Mouse (Mus musculus) C2C12 (cell line): Measurements from ENCODE around the gene Mlana.

Source experiments
- CEBPB ChIP-seq: IDR thresholded peaks from one replicate; pipeline ENCODE4 v1.6.1; 2011; ENCODE audit warnings: low read depth, mild to moderate bottlenecking, control low read depth, moderate library complexity
- CTCF ChIP-seq: IDR thresholded peaks from one replicate; pipeline ENCODE4 v1.5.1; 2011; ENCODE audit not compliant: control insufficient read depth, insufficient read depth, insufficient read length
- FOSL1 ChIP-seq: IDR thresholded peaks from one replicate; pipeline ENCODE4 v1.8.0; 2011; ENCODE audit warnings: mild to moderate bottlenecking, low read length; ENCODE audit not compliant: poor library complexity, insufficient read depth, severe bottlenecking
- MAX ChIP-seq: IDR thresholded peaks from one replicate; pipeline ENCODE4 v1.6.1; 2011; ENCODE audit warnings: mild to moderate bottlenecking, control low read depth
- MYOD1 ChIP-seq: IDR thresholded peaks from one replicate; pipeline ENCODE4 v1.6.1; 2011; ENCODE audit warnings: low read depth; ENCODE audit not compliant: control insufficient read depth, insufficient read length
- MYOG ChIP-seq: IDR thresholded peaks from one replicate; pipeline ENCODE4 v1.6.1; 2011; ENCODE audit not compliant: control insufficient read depth, insufficient read length; ENCODE audit errors: extremely low read depth
- USF1 ChIP-seq: IDR thresholded peaks from one replicate; pipeline ENCODE4 v1.6.1; 2011; ENCODE audit warnings: low read depth, mild to moderate bottlenecking, control low read depth, moderate library complexity

DNA sequence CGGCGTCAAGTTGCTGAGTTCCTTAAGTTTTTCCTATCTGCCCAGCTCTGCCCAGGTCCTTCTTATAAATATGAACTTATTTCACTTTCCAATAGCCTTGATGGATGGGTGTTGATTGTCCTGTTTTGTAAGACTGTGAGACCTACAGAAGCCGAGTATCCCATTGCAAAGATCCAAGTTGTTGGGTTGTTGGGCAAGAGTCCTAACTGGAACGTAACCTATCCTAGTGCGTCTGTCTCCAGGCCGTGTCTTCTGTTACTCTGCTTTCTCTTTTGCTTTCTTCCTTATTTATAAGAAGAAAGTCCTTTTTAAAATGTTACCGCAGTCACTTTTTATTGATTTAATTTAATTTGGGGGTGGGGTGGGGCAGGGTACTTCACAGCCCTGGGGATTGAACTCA lies 22.7 kb upstream of the Mlana start:
- TF ChIP-seq CTCF, result no peak
- no peak for TF ChIP-seq USF1
- no peak for TF ChIP-seq MYOG
- TF ChIP-seq MYOD1, result no peak
- TF ChIP-seq CEBPB, result no peak
- no peak for TF ChIP-seq MAX
- TF ChIP-seq FOSL1, result no peak
